Mouse (Mus musculus) midbrain, postnatal 0 days (tissue): ENCODE measurements around the gene Sema4f. TPM values are rescaled to one million over a fixed set of nuclear protein-coding genes. Genes with fewer than 3 reads are reported as not detected.

ENCODE experiments used
- ATAC-seq: fragments of 200-750 bp; cut with Nextera tagmentation; 2 replicates; pipeline ENCODE4 v1.8.0; 2017; ENCODE audit warnings: moderate number of reproducible peaks, mild to moderate bottlenecking, moderate TSS enrichment, moderate library complexity; ENCODE audit not compliant: low FRiP score
- DNase-seq: peaks from one replicate; pipeline ENCODE4 v3.0.0-alpha.2; 2015; ENCODE audit warnings: low spot score
- H3K27ac ChIP-seq: fragments of 300-500 bp; sonication (generic); 2 replicates; pipeline ENCODE4 v1.5.1; 2014; ENCODE audit warnings: low read depth, mild to moderate bottlenecking, low read length, mixed read lengths
- H3K27me3 ChIP-seq: fragments of 300-500 bp; sonication (generic); 2 replicates; pipeline ENCODE4 v1.6.1; 2014; ENCODE audit warnings: low read length, control low read depth, mixed read lengths; ENCODE audit not compliant: insufficient read depth
- H3K36me3 ChIP-seq: fragments of 300-500 bp; sonication (generic); 2 replicates; pipeline ENCODE4 v1.6.1; 2014; ENCODE audit warnings: low read length, control low read depth, mixed read lengths; ENCODE audit not compliant: insufficient read depth
- H3K4me1 ChIP-seq: fragments of 300-500 bp; sonication (generic); 2 replicates; pipeline ENCODE4 v1.6.1; 2014; ENCODE audit warnings: mild to moderate bottlenecking, control low read depth, antibody characterized with exemption, low read length, mixed read lengths; ENCODE audit not compliant: insufficient read depth
- H3K4me2 ChIP-seq: fragments of 300-500 bp; sonication (generic); 2 replicates; pipeline ENCODE4 v1.6.1; 2014; ENCODE audit warnings: low read depth, mild to moderate bottlenecking, low read length, mixed read lengths; ENCODE audit not compliant: poor library complexity, severe bottlenecking
- H3K4me3 ChIP-seq: fragments of 300-500 bp; sonication (generic); 2 replicates; pipeline ENCODE4 v1.5.1; 2014; ENCODE audit warnings: low read depth, mild to moderate bottlenecking, low read length, moderate library complexity
- H3K9ac ChIP-seq: fragments of 300-500 bp; sonication (generic); replicated peaks from 2 replicates; pipeline ENCODE4 v1.6.1; 2014; ENCODE audit warnings: mild to moderate bottlenecking, low read length, moderate library complexity, mixed read lengths; ENCODE audit not compliant: poor library complexity, severe bottlenecking
- H3K9me3 ChIP-seq: fragments of 300-500 bp; sonication (generic); 2 replicates; pipeline ENCODE4 v1.6.1; 2016; ENCODE audit warnings: low read length, control low read depth
- CTCF ChIP-seq: IDR thresholded peaks from 2 replicates; pipeline ENCODE4 v1.5.1; 2016; ENCODE audit warnings: antibody characterized with exemption, mild to moderate bottlenecking
- WGBS: fragments of 180-500 bp; shearing (Covaris S2); extraction: QIAGEN DNeasy Blood & Tissue Kit; methylation state at CpG from one replicate; pipeline ENCODE4 v1.1.7; 2014; 5-methylcytosine and 5-hydroxymethylcytosine counted together
- polyA plus RNA-seq: library from polyadenylated mRNA; unstranded; fragments of >200 nt; fragmentation: Nextera tagmentation; extraction: Ambion mirVana; gene quantifications from 2 replicates; pipeline ENCODE4 v1.2.1, GENCODE M21; 2015
- total RNA-seq: library from RNA; depleted of rRNA; stranded (reverse); fragments of >200 nt; gene quantifications from 2 replicates; pipeline ENCODE4 v1.2.3, GENCODE M21; 2014

Sema4f gene
- total and polyA plus RNA-seq, 2 experiments from 2014 or later = 15.4 to 16.9 TPM

- no peaks in the 10 kb centered on the region for H3K27me3 ChIP-seq
- H3K9ac ChIP-seq = no peak overlapping the region
- H3K4me2 ChIP-seq = no peak overlapping the region
- no peak overlapping the region for H3K4me3 ChIP-seq
- no peaks in the 10 kb centered on the region for H3K36me3 ChIP-seq
- ATAC-seq = no peak
- WGBS = 38% methylated on average over 3 of the region's 3 CpGs
- no peaks in the 10 kb centered on the region for H3K4me1 ChIP-seq
- DNase-seq = no peak
- no peak for TF ChIP-seq CTCF
- H3K27ac ChIP-seq = no peak overlapping the region
- no peaks in the 10 kb centered on the region for H3K9me3 ChIP-seq
Measured at GRCm38 (mm10) chr6:82897311-82897710, 42.3 kb downstream of the Sema4f start.

- no peaks in the 10 kb centered on the region for H3K9me3 ChIP-seq
- H3K9ac ChIP-seq = no peak overlapping the region
- ATAC-seq = no peak
- 62% methylated on average over 3 of the region's 3 CpGs for WGBS
- no peaks in the 10 kb centered on the region for H3K27me3 ChIP-seq
- no peak for DNase-seq
- no peaks in the 10 kb centered on the region for H3K4me1 ChIP-seq
- no peak overlapping the region for H3K4me3 ChIP-seq
- H3K4me2 ChIP-seq = no peak overlapping the region
- H3K27ac ChIP-seq = no peak overlapping the region
- no peaks in the 10 kb centered on the region for H3K36me3 ChIP-seq
- no peak for TF ChIP-seq CTCF
Measured at GRCm38 (mm10) chr6:82893415-82893814, 46.2 kb downstream of the Sema4f start.

DNA sequence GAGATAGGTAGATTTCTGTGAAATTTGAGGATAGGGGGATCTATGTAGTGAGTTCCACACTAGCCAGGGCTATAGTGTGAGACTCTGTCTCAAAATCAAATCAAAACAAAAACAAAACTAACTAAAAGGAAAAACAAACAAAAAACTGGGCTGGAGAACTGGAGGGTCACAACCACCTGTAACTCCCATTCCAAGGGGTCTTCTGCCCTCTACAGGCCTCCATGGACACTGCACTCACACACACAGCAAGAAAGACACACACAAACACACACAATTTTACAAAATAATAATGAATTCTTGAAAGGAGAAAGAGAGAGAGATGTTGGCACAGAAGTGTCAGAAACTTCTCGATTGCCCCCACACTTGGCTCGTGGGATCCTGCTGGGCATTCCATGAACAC lies 47.0 kb downstream of the Sema4f start:
- DNase-seq (no peak), ATAC-seq (no peak)
- H3K4me3 ChIP-seq = no peak overlapping the region
- H3K36me3 ChIP-seq = no peaks in the 10 kb centered on the region
- H3K27ac ChIP-seq = no peak overlapping the region
- no peaks in the 10 kb centered on the region for H3K9me3 ChIP-seq
- no peak overlapping the region for H3K4me2 ChIP-seq
- peak; percentile 28; the same call in 1 of the 2 replicates for TF ChIP-seq CTCF
- H3K27me3 ChIP-seq = no peaks in the 10 kb centered on the region
- no peak overlapping the region for H3K9ac ChIP-seq
- 82% methylated on average over 2 of the region's 2 CpGs for WGBS
- H3K4me1 ChIP-seq = no peaks in the 10 kb centered on the region

DNA sequence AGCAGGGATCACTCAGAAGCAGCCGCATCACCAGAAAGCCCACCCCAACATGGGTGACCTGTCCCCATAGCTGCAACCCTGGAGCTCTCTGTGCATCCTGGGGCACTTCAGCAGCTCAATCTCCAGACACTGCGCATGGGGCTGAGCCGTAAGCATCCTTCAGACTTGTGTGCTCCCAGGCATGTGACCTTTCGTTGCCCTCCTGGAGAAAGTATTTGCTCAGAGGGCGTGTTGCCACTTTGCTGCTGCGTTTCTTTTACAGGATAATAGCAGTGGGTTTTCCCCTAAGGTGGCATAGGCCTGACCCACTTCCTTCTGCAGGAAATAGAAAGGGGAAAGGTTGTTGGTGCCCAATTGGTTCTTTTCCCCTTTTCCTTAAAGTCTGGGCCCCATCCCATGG lies 48.1 kb downstream of the Sema4f start:
- DNase-seq (no peak), ATAC-seq (no peak)
- Histone ChIP-seq H3K4me2 (no peak overlapping the region), H3K36me3 (no peaks in the 10 kb centered on the region), H3K27ac (no peak overlapping the region), H3K9me3 (no peaks in the 10 kb centered on the region), H3K4me3 (no peak overlapping the region), H3K4me1 (no peaks in the 10 kb centered on the region), H3K9ac (no peak overlapping the region), H3K27me3 (no peaks in the 10 kb centered on the region)
- no peak for TF ChIP-seq CTCF
- WGBS = 76% methylated on average over 6 of the region's 6 CpGs

DNA sequence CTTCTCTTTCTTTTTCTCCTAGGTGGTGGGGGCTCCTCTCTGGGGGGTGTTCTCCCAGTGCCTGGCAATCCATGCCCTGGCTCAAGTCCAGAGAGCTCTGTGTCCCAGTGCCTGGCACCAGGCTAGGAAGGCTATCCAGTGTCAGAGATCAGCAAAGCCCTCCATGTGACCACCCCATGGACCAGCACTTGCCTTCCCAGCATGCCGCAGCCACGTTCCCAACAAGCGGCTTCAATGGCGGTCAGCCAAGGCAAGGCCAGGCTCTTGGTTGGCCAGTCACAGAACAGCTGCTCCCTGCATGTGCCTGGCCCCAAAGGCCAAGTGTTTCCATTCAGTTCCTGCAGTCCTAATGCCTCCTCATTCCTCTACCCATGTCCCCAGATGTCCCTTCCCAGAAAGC lies 53.2 kb downstream of the Sema4f start:
- Histone ChIP-seq H3K4me2 (no peak overlapping the region), H3K9me3 (no peaks in the 10 kb centered on the region), H3K27ac (no peak overlapping the region), H3K4me3 (no peak overlapping the region), H3K36me3 (no peaks in the 10 kb centered on the region), H3K27me3 (no peaks in the 10 kb centered on the region), H3K9ac (no peak overlapping the region), H3K4me1 (no peaks in the 10 kb centered on the region)
- ATAC-seq = no peak
- DNase-seq = peak; percentile 40
- WGBS = 80% methylated on average over 4 of the region's 4 CpGs
- TF ChIP-seq CTCF = no peak

DNA sequence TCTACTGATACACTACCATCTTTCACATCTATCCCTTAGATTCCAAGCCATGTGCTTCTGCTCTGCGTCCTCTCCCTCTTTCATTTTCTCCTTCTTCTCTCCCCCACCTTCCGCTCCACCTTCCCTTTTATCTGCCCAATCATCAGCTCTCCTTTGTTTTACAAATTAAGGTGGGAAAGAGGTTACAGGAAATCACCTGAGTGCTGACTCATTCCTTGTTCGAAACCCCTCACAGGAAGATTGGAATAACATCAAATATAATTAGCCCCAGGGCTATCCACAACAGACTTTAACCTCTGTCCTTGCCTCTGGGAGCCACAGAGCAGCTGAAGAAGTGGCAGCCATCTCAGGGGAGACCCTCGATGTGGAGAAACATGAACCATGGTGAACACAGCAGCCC lies 53.7 kb downstream of the Sema4f start:
- Histone ChIP-seq H3K4me3 (no peak overlapping the region), H3K27me3 (no peaks in the 10 kb centered on the region), H3K4me2 (no peak overlapping the region), H3K4me1 (no peaks in the 10 kb centered on the region), H3K9me3 (no peaks in the 10 kb centered on the region), H3K27ac (no peak overlapping the region), H3K36me3 (no peaks in the 10 kb centered on the region), H3K9ac (no peak overlapping the region)
- WGBS = 81% methylated on average over 4 of the region's 4 CpGs
- no peak for ATAC-seq
- no peak for TF ChIP-seq CTCF
- no peak for DNase-seq

GRCm38 (mm10) chr6:82885441-82885840 lies 54.1 kb downstream of the Sema4f start:
- Histone ChIP-seq H3K4me3 (no peak overlapping the region), H3K4me1 (no peaks in the 10 kb centered on the region), H3K9me3 (no peaks in the 10 kb centered on the region), H3K27ac (no peak overlapping the region), H3K9ac (no peak overlapping the region), H3K27me3 (no peaks in the 10 kb centered on the region), H3K36me3 (no peaks in the 10 kb centered on the region), H3K4me2 (no peak overlapping the region)
- TF ChIP-seq CTCF = no peak
- WGBS = 79% methylated on average over 2 of the region's 2 CpGs
- ATAC-seq (no peak), DNase-seq (no peak)
